Mouse (Mus musculus) ES-E14 (cell line): ENCODE data around the gene Cherp.

Experiments
- CHD2 ChIP-seq: IDR thresholded peaks from 2 replicates; pipeline ENCODE4 v1.6.1; 2014; ENCODE audit warnings: mild to moderate bottlenecking, low read depth, low read length, inconsistent platforms
- HCFC1 ChIP-seq: IDR thresholded peaks from 2 replicates; pipeline ENCODE4 v1.6.1; 2012; ENCODE audit warnings: low read length, inconsistent platforms, borderline replicate concordance; ENCODE audit not compliant: insufficient read depth
- ZC3H11A ChIP-seq: IDR thresholded peaks from 2 replicates; pipeline ENCODE4 v1.6.1; 2012; ENCODE audit warnings: low read depth, mild to moderate bottlenecking, inconsistent platforms, low read length, borderline replicate concordance
- ZNF384 ChIP-seq: IDR thresholded peaks from 2 replicates; pipeline ENCODE4 v1.6.1; 2012; ENCODE audit warnings: low read depth, low read length, inconsistent platforms

GRCm38 (mm10) chr8:72445071-72445470, 30.0 kb downstream of the Cherp start:
- TF ChIP-seq CHD2 = no peak
- no peak for TF ChIP-seq ZC3H11A
- no peak for TF ChIP-seq HCFC1
- no peak for TF ChIP-seq ZNF384
